Mouse (Mus musculus) kidney, adult 11 months (tissue): ENCODE results near the gene Ppp3ca.
A peak's percentile ranks its signal among the peaks of the same experiment; 100 is the strongest.

Experiments used
- DNase-seq: peaks from one replicate; pipeline ENCODE4 v3.0.0; 2022

Ppp3ca gene

DNA sequence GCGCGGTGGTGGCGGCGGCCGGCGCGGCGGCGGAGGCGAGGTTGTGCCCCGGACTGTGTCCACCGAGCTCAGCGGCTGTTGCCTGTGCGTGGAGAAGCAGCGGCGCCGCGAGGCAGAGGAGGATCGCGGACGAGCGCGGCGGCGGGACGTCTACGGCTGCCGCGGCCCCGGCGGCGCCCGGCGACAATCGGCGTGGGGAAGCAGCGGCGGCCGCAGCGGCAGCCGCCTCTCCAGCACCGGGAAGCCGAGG, at the start of gene Ppp3ca:
Ppp3ca (plus strand) TSS at position 15 of the 250 bp plus-strand sequence.
- no peak for DNase-seq

DNA sequence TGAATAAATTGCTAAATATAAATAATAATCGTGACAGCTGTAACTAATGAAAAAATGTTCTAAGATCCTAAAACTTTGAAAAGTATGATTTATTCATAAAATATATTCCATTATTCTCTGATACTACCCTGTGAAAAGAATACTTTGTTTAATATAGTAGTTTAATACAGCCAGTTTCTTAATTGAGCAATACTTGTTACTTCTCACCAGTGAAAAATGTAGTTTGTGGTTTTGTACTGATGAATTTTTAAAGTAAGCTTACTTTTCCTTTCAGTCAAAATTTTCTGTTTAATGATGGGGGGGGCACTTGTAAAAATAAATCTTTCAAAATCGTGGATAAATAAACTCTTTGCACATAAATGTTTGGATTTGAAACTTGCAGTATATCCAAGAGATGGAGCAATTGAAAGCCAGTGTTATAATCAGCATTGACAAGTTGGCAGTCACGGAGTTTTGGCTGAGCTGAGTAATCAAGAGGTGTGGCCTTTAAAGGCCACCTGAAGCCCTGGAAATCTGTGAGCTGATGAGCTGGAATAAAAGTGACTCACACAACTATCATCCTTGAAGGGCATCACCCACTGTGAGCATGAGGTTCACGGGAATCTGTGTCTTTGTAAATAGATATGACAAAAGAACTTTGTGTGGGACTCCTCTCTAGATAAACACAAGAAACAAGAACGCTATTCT, 29.2 kb upstream of the Ppp3ca start:
- no peak for DNase-seq

DNA sequence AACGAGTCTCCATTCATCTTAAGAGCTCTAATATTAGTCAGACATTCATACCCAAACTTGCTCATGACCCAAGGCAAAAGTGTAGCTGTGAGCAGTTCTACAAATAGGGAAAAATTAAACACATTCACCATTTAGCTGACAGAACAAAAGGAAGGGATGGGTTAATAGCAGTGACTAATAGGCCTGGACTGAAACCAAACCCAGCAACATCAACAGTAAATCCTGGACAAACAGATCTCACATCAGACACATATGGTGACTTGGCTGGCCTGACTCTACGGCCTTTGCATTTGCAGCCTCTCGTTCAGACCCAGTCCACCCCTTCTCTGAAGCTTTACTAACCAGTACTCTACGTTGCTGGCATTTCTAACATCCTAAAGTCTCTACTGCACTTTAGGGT, 19.0 kb upstream of the Ppp3ca start:
- DNase-seq: no peak

DNA sequence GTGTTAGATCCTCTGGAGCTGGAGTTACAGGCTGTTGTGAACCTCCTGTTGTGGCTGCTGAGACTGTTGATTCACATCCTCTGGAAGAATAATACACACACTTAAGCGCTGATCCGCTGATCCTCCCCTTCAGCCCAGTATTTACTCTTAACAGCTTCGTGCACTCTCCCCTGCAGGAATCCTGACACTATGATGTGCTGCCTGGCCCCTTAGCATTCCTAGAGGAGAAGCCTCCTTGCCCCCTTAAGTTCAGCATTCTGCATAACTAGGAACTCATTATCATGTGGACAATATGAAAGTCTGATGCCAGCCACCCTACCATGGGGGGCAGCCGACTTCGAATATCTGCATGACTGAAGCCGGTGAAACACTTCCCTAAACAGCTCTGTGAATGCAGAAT, 18.4 kb upstream of the Ppp3ca start:
- DNase-seq: no peak

DNA sequence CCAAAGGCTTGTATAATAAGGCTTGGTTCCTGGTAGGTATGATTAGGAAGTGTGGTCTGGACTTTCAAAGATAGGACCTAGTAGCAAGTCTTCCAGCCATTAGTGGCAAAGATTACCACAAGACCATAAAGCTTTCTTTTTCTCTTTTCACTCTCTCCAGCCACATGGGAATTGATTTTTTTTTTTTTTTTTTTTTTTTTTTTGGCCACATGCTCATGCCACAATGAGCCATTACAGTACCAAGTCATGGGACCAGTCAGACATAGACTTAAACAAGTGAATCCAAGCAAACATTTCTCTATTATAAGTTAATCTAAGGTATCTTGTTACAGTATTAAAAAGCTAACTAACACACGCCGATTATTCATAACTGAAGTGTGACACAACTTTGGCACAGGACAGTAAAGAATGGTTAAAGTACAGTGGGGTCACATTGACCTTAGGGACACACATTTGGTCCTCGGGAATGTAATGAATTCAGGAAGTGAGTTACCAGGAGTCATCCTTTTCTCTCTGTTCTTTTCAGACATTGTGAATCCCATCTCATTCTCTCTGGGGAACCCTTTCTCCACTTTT, 13.4 kb upstream of the Ppp3ca start:
- no peak for DNase-seq

DNA sequence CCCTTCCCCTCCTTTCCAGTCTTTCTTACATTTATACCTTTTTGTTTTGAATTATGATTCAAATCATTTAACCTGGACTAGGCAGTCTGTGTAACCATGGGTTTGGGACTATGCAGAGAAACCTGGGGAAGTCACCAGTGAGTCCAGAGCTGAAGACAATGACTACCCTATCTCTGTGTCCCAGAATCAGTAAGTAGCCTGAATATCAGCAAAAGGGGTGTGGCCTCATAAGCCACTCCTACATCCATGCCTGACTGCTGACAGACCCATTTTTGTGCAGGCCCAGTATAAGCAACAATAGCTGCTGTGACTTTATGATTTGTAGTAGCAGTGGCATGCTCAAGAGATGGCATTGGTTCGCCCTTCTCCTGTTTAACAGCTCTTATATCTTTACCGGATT, 11.2 kb upstream of the Ppp3ca start:
- DNase-seq: no peak

DNA sequence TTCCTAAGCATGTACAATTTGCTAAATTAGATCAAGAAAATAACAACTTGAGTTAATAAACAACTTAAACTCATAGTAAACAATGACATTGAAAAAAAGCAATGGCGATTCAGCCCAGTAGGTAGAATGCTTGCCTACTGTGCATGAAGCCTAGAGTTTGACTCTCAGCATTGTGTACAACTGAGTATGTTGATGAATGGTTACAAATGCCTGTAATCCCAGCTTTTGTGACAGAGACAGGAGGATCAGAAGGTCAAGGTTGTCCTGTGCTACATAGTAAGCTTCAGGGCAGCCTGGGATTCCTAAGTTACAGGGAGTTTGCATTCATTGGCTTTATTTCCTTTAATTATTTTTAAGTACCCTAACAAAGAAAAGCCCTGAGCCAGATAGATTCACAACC, 4.8 kb upstream of the Ppp3ca start:
- no peak for DNase-seq

DNA sequence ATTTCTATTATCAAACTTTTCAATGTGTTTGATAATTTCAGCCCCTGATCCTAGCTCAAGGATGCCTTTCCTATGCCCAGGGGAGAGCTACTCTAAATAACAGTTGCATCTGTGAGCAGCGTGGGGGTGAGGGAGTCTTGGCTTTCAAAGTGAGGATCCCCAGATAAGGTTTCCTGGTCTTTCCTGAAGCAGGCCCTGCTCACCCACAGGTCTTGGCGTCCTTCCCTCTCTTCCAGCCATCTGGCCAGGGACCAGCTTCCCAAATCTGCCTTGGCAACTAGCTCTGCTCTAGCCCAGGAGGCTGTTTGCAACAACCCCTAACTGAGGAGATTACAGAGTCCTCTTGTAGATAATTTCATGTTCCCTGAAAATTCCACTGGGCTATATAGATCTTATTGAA, 1.9 kb upstream of the Ppp3ca start:
- peak; percentile 45 for DNase-seq

DNA sequence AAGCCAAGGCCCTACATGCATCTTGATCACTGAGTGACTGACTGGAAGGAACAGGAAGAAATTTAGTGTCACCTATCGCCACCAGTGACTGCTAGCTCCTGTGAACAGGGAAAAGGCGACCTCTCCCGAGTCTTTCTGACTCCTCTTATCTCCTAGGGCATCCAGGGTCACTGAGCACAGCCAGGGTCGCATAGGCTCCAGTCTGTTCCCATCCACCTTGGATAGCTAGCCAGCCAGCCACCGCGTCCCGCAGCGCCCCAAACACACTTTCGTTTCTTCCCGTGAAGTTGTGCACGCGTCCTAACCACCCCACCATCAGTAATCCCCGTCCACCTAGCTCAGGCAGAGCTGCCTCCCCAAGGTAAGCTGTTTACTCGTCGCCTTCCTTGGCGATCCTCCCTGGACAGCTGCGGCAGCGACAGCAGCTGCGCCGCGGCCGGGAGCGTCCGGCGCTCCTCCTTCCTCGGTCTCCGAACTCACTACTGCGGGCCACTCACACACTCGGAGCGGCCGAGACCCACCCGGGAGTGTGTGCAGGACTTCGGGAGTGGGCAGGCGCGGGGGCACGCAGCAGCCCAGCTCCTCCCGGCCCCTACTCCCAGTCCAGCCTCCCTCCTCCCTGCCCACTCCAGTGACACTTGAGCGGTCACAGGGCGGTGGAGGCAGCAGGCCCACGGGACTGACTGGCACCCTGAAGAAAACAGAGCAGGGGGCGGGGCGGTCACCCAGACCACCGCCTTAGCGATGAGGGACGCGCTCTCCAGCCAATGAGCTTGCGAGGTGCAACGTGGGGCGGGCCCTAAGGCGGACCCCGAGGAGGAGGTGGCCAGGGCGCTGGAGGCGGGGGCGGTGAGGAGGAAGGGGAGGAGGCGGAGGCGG, 454 bp upstream of the Ppp3ca start:
- DNase-seq: peak; percentile 99

DNA sequence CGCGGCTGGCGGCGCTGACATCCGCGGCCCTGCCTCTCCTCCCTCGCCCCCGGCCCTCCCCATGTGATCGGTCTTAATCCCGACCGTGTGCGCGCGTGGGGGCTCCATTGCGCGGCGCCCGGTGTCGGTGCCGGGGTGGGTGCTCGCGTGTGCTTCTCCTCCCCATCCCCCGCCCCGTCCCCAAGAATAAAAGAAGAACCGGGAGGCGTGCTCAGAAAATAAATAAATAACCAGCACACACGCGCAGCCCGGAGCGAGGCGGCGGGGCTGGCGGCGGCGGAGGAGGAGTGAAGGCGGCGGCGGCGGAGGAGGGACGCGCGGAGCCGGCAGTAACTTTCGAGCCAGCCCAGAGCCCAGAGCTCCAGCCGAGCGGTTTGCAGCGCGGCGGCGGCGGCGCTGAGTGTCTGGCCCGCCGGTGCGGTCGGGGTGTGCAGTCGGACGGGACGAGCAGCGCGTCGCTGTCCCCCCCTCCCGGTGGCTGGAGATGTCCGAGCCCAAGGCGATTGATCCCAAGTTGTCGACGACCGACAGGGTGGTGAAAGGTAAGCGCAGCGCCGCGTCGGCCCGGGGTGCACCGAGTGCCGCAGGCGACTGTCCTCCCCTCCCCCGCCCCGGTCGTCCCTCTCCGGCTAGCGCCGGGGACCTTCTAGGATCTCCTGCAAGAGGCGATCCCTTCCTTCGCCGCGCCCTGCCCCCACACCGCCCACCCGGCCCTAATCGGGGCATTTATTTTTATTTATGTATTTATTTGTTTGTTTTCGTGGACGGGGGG, 622 bp downstream of the Ppp3ca start:
- peak; percentile 79 for DNase-seq

DNA sequence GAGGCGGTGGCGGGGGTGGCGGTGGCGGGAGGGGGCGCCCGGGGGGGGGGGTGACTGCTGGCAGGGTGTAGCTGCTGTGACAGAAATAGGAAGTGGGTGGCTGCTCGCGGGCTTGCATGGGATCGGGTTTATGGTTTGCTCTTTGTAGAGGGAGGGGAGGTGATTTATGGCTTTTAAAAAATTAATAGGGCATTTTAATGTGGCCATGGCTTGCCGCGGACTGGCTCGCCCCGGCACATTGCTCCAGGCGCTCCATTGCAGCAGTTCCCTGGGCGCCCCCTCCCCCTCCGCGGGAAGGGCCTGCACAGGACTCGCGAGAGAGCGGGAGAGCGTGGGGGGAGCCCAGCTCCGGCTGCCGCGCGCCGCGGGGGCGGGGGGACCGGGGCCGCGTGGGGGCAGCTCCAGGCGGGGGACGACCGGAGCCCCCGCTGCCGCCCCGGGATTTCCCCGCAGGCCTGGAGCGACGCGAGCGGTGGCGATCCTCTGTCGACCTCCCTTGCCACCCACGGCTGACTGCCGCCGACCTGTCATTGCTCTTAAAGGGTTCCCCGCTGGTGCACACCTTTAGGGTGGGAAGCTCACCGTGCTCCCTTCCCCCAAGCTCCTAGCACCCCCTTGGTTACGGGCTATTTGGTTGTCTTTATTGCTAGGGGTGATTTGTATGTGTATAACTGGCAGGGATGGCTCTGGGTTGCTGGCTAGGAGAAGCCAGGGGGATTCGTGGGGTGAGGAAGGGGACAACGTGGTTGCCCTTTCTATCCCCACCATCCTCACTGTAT, 1.4 kb downstream of the Ppp3ca start:
- DNase-seq: peak; percentile 77

DNA sequence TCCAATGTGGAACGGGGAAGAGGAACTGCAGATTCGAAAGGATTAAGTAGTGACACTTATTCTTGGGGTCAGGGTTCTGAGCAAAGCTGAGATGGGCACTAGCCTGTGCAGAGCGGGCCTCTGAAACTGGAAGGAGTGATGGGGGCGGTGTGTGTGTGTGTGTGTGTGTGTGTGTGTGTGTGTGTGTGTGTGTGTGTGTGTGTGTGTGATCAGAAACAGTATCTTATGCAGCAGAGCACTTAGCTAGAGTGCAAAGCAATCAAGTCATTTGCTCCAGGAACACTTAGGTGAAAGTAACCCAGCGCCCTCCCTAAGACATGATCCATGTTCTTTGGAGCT, 2.0 kb downstream of the Ppp3ca start:
- no peak for DNase-seq

DNA sequence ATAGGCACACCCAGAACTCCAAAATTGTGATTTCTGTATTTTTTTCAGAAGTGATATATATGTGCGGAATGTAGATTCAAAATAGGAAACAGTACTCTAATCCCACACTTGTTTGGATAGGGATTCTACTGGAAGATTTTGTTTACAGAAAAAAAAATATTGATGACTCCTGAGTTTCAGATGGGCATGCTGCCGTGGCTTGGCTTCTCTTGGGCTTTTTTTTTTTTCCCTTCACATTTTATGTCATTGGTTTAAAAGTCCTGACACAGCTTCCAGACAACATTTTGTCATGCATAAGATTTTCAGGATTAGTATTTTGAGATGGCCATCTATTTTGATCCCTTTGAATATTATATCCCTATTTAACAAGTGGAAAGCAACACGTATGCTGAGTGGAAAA, 2.9 kb downstream of the Ppp3ca start:
- no peak for DNase-seq

DNA sequence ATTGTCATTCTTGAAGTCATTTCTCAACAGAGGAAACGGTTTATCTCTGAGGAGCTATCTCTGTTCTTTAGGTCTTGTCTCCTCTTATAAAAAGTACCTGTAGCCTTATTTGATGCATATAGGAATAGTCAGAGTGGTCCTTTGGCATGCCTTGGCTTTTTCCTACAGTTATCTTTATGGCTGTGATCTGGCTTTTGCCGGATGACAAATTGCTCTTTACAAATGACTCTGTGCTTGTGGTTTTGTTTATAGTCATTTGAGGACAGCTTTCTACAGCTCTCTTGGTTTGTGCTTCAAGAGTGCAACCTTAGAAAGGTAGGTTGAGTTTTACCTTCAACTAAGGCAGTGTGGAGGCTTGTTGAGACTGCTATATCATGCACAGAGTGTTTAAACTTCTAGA, 3.4 kb downstream of the Ppp3ca start:
- DNase-seq: no peak

DNA sequence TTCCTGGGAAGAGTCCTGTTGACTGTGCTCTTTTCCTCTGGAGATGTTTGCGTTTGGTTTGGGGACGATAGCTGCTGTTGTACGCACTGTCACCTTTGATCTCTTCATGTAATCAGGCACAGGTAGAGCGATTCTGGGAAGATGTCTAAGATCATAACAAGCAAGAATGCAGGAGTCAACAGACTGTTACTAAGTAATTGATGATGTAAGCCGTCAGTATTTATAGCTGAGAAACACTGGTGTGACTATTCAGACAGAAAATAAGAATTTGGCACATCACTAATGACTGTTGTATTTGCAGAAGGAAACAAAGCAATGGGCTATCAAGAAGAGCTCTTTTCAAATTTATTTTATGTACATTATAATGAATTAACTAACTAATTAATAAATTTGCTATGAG, 4.6 kb downstream of the Ppp3ca start:
- DNase-seq: no peak

DNA sequence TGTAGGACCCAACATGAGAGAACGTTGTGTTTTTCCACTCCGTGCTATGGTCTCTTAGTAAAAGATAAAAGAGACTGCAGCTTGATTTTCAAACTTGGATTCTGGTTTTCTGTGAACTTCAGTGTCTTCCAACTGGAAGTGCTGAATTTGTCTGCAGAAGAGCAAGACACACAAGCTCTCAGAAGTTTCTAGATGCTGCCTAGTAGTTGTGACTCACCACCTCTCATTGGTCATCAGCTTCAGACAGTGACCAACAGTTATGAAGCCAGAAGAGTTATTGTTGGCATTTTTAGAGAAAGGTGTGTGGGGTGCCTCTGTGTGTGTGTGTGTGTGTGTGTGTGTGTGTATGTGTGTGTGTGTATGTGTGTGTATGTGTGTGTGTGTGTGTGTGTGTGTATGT, 7.1 kb downstream of the Ppp3ca start:
- no peak for DNase-seq

DNA sequence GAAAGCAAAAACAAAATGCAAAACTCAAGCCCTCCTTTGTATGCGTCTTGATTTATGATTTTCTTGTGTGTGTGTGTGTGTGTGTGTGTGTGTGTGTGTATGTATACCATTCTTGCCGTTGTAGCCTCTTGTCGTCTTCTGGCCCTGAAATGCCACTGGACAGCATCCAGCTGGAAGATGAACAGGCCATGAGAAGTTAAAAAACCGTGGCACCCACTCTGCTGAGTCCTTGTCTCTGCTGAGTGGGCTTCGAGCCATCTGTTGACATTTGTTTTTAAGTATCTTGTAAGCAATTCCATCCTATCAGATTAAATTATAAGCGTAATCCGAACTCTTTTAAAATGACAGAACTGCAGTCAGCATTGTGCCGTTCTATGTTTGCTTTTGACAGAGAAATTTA, 8.5 kb downstream of the Ppp3ca start:
- DNase-seq: no peak

DNA sequence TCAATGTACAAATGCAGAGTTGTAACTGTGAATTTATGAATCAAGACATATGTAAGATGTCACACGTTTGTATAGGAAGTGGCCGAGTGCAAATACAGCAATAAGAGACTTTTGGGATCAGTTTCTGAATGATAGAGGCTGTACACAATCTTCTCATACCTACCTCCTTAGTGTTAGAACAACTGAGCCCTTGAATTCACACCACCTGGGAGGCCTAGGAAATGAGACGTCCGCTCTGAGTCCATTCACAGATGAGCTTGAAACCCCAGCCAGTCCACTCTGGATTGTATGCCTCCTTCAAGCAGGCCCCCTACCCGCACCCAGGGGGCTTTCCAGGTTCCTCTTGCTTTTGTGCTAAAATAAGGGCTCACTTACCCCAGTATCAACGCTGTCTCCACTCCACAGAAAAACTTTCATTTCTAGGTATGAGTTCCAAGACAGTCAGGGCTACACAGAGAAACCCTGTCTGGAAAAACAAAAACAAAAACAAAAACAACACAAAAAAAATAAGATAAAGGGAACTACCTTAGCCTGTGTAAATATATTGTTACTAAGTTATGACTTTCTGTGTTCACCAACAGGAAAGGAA, 10.1 kb downstream of the Ppp3ca start:
- DNase-seq: no peak

DNA sequence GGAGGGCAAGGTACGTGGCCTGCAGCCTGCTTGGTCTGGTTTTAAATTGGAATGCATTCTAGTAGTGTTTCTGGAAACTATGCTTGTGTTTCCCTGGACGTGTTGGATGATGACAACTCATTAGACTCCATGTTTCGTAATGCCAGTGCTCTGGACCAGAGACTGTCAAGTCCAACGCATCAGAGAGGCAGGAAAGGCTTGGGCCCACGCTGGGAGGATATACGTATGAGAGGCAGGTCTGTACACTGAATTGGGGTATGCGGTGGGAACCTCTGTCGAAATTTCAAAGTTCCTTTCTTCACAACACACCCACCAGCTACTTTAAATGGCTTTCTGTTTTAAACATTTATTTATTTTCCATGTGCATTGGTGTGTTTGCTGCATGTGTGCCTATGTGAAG, 12.3 kb downstream of the Ppp3ca start:
- DNase-seq: no peak

DNA sequence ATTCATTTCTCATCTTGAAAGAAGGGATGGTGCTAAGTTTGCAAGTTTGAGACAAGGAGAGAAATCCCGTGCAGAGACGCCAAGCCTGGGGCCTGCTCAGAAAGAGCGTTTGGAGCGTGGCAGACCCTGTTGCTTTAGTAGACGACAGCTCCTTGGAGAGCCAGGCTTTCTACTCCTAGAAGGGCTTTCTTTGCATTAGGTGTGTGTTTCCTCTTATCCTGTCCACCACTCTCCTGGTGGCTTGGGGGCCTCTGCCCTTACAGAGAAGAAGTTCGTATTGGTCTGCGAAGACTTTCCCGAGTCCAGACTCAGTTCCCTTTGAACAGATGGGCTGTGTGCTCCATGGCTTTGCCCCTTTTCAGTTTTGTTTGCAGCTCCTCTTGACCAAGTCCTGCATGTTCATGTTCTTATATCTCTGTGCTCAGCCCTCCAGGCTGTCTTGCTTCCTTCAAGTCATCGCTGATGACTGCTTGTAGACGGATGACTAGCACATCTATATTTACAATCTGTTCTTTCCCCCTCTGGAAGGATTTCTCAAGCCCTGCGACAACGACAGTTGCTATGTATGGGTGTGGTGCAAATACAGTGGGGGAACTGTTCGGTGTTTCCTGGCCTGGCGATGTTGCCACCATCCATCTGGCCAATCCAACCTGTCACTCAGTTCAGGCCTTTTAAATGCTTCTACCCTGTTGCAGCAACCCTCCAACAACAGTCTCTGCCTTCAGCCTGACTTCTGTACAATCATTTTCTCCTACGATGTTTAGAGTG, 14.5 kb downstream of the Ppp3ca start:
- DNase-seq: no peak

DNA sequence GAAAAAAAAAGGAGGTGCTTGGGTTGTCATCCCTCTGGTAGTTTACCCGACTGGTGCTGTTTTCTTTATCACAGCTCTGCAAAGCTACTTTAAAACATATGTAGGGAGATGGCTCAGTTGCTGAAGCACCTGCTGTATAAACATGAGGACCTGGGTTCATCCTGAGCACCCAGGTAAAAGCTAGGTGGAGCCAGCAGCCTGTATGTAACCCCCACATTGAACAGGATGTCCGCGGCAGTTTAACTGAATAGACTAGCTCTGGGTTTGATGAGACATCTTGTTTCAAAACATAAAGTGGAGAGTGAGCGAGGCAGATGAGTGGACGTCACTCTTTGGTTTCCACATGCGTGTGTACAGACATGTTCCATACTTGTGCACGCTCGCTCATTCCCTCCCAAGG, 16.5 kb downstream of the Ppp3ca start:
- DNase-seq: no peak

DNA sequence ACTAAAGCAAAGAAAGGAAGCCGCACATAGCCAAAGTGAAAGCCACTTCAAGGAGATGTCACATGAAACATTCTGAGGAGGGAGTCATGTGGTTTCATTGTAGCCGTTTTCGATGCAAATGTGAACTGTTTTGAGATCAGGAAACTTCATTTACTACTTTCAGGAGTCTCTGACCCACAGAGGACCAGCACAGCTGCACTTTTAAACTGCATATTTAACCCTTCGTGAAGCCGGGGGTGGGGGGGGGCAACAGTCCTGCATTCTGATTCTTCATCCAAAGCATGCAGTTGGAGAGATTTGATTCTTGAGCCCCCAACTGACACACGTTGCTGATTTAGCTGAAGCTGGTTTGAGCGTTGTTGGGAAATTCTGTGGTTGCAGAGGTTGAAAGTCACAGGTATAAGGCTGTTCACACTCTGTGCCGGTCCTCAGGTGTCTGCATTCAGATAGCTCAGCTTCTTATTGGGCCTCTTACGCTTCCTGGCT, 18.2 kb downstream of the Ppp3ca start:
- no peak for DNase-seq
